Mouse (Mus musculus) urinary bladder, adult 2 months (tissue): ENCODE data around the gene Isca1. TPM values are rescaled to one million over a fixed set of nuclear protein-coding genes. Genes with fewer than 3 reads are reported as not detected.

Source experiments
- polyA plus RNA-seq: library from polyadenylated mRNA; depleted of rRNA; stranded (reverse); fragments of >200 nt; gene quantifications from 2 replicates; pipeline ENCODE4 v1.2.3, GENCODE M21; 2012; rRNA removed

The Isca1 gene
- polyA plus RNA-seq, 1 experiment, result 104 TPM

Other genes with a start within 250 kb of the Isca1 start
- gene Agtpbp1, start 184.6 kb downstream of the Isca1 start, polyA plus RNA-seq, result 19.2 and 23.0 TPM in 2 replicates
- 45.8 and 49.5 TPM in 2 replicates for gene Naa35, start 184.6 kb downstream of the Isca1 start, polyA plus RNA-seq
- gene Golm1, start 94.0 kb downstream of the Isca1 start, polyA plus RNA-seq, result 8.8 and 10.1 TPM in 2 replicates
- gene 4921517D22Rik, start 75.7 kb downstream of the Isca1 start, polyA plus RNA-seq, result not detected in 2 replicates
- gene Spata31d1a, start 59.5 kb downstream of the Isca1 start, polyA plus RNA-seq, result not detected in 2 replicates
- gene Spata31d1b, start 57.5 kb downstream of the Isca1 start, polyA plus RNA-seq, result not detected in 2 replicates
- not detected in 2 replicates for gene Spata31d1d, start 38.1 kb downstream of the Isca1 start, polyA plus RNA-seq
- not detected in 2 replicates for gene 1700014D04Rik, start 23.1 kb downstream of the Isca1 start, polyA plus RNA-seq
- not detected in 2 replicates for gene Gm49354, start 12.4 kb upstream of the Isca1 start, polyA plus RNA-seq
- 41.6 and 45.5 TPM in 2 replicates for gene Tut7, start 53.3 kb upstream of the Isca1 start, polyA plus RNA-seq